Mouse (Mus musculus) megakaryocyte, embryonic 14.5 days (primary cell): ENCODE measurements around the gene Mapk1ip1.

ENCODE experiments used
- FLI1 ChIP-seq: IDR thresholded peaks from 2 replicates; pipeline ENCODE4 v1.6.1; 2012; ENCODE audit warnings: low read length, inconsistent platforms, mixed read lengths
- GATA1 ChIP-seq: IDR thresholded peaks from 3 replicates; pipeline ENCODE4 v1.6.1; 2012; ENCODE audit warnings: mixed read lengths, low read length, inconsistent platforms, borderline replicate concordance

DNA sequence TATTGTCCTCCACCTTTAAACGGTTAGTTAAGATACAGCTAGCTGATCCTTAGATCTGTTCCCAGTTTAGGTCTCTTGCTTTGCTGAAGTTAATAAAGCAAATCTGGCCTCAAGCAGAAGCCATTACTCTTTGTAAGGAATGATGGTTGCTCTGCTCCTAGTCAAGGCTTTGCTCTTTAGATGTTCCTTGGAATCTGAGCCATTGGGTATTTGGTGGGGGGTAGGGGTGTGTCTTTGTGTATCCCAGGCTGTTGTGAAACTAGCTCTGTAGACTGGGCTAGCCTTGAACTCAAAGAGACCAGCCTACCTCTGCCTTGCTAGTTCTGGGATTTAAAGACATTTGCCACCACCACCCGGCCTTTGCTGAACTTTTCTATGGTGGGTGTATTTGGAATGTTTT, 8.1 kb upstream of the Mapk1ip1 start:
- no peak for TF ChIP-seq GATA1
- no peak for TF ChIP-seq FLI1
